Mouse (Mus musculus) left cerebral cortex, postnatal 25 days (tissue): ENCODE data around the gene Unc13b. TPM values are rescaled to one million over a fixed set of nuclear protein-coding genes. Genes with fewer than 3 reads are reported as not detected.
A peak's percentile ranks its signal among the peaks of the same experiment; 100 is the strongest.
"Not testable (repeated sequence)": the region's sequence is repeated elsewhere in the genome, so short reads cannot be mapped to it uniquely, and the experiment has no call there.

Experiments used
- DNase-seq, 2 experiments: peaks; one replicate each; pipeline ENCODE4 v3.0.0; 2022; ENCODE audit warnings: low spot score in 2 of 2, mixed read lengths in 1 of 2
- intact Hi-C: fragments of 180-260 bp; cut with DNase I; formaldehyde crosslinking; loops from one replicate; pipeline ENCODE4 v1.15.1; 2025
- total RNA-seq, 2 experiments: library from RNA; stranded (reverse); gene quantifications; 2 replicates each; pipeline ENCODE4 v1.2.3; 2021

Unc13b gene
- total RNA-seq, 2 experiments from 2014 or later: 56.7 to 60.5 TPM

DNA sequence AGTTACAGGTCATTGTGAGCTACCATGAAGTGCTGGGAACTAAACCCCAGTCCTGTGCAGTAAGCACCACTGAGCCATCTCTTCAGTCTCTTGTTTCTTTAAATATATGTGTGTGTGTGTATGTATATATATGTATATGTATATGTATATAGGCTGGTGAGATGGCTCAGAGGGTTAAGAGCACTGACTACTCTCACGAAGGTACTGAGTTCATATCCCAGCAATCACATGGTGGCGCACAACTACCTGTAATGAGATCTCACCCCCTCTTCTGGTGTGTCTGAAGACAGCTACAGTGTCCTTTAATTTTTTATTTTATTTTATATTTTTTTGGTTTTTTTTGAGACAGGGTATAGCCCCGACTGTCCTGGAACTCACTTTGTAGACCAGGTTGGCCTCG lies 6.7 kb downstream of the Unc13b start:
- intact Hi-C loops: no loop called here
- DNase-seq: no peak

DNA sequence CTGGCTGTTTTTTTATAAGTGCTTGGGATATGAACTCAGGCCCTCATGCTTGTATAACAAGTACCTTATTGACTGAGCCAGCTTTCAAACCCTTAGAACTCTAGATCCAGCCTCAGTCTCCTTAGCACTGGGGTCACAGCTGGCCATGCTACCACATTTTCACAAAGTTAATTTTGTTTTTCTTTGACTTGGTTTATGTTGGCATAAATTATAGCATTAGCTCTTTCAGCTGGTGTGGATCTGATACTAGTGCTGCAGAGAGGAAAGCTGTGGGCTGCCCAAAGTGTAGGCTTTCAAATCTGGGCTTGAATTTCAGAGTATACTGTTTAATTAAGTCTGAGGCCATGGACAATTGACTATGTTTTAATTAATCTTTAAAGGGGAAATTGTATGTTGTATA lies 16.2 kb downstream of the Unc13b start:
- DNase-seq: no peak
- intact Hi-C loops: no loop called here

DNA sequence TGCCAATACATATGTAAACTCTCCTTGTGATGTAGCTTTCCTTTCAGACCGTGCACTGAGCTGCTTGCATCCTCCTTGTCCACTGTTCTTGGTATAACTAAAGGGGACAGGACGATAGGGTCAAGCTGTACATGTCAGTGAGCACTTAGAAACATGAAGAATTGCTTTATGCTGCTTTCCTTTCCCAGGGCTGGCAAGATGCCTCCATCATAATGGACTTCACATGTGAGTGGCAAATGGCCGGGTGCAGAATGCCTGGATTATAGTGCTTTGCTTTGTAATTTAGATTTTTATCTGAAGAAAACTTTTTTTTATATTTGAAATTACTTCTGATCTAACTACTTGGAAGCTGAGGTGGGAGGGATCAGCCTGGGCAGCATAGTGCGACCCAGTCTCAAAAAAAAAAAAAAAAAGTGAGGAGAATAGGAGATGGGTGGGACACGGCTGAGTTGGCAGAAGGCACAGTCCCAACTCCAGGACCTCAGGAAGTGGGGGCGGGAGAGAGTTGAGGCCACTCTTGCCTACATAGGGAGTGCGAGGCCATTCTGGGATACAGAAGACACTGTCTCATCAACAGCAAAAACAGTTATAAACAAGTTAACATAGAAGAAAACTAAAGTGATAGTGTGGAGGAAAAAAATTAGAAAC lies 19.4 kb downstream of the Unc13b start:
- no peak for DNase-seq
- intact Hi-C loops: no loop called here

DNA sequence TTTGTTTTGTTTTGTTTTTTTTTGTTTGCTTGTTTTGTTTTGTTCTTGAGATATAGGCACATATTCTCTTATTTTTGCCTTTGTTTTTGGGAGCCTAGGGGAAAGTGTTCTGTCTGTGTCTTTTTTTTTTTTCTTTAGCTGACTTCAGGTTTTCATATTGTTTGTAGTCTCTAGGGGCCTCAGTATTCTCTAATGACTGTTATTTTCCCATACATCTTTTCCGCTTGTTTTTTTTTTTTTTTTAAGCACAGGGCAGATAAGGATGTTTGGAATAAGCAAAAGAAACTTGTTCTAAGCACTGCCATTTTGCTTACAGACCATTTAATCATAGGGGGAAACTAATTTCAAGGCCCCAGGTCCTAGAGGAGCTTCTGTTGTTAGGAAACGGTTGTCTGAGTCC lies 23.7 kb downstream of the Unc13b start:
- no peak for DNase-seq
- intact Hi-C loops: no loop called here

DNA sequence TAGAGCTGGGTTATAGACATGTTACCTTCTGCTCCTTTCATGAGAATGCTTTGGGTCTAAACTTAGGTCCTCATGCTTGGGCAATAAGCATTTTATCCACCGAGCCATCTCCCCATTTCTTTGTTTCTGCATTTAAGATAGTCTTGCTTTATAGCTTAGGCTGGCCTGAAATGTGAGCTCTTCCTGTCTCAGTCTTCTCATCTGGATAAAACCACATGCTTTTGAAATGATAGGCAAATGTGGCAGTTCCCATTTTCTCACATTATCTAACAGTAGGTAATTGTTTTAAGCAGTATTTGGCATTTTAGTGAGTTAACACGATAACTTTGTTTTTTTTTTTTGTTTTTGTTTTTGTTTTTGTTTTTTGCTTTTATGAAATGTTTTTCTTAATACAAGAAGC lies 31.2 kb downstream of the Unc13b start:
- no peak for DNase-seq
- intact Hi-C loops: no loop called here

DNA sequence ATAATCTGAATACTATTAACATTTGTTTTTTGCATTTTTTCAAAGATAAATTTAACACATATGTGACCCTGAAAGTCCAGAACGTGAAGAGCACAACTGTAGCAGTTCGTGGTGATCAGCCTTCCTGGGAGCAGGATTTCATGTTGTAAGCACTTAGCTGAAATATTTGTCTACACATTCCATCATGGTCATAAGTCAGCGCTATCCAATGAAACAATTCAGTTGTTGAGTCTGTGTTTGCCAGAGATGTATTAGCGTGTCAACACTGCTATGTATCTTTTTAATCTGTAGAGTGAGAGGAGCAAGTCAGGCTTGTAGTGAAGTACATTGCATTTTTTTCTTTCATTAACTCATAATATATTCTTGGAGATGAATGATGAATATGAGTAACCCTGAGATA lies 32.4 kb downstream of the Unc13b start:
- intact Hi-C loops: no loop called here
- DNase-seq: no peak

DNA sequence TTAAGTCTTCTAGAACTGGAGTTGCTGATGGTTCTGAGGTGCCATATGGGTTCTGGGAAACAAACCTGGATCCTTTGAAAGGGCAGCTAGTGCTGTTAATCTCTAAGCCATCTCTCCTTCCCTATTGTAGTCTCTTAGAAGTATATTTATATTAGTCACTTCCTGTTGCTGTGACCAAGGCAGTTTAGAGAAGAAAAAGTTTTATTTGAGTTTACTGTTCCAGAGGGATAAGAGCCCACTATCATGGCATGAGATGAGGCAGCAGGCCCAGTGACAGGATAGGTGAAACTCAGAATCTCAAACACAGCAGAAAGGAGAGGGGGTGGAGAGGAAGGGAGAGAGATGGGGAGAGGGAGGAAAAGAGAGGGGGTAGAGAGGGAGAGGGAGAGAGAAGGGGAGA lies 54.7 kb downstream of the Unc13b start:
- intact Hi-C loops: no loop called here
- DNase-seq: no peak

DNA sequence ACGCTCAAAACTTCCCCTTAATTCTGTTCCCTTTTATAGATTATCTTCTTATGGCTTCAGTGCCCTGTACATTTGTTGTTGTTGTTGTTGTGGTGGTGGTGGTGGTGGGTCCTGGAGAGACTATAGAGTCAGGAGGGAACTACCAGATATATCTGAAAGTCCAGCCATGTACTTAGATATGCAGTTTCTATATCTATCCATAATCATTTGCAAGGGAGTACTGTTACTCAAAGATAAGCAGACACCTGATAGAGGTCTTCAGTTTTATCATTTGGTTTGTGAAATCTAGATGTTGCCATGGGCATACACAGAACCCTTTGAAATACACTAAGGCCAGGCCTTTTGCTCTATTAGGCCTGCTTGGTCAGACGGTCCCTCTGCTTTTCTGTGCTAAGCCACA lies 55.8 kb downstream of the Unc13b start:
- intact Hi-C loops: no loop called here

DNA sequence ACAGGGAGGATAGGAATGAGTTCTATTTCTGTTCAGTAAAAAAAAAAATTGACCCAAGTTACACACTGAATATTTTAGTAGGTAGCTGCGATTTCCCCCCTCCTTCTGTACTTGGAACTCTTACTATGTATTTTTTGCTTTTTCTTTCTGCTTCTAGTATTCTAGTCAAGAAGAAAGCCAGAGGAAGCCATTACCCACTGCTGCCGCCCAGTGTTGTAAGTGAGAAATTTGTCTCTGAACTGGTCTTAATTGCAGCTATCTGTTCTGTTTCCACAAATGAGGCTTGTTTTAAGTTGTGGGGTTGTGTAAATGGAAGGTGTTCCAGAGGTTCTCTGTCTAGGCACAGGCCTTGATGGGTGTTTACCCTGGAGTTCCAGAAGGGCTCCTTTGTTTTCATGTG lies 56.2 kb downstream of the Unc13b start:
- intact Hi-C loops: loop anchor here (5.0 kb wide), 1 partner anchor 68 kb away; the partner anchor contains the start of gene Fam214b
- DNase-seq: peak; percentile 62 to 83

More for the DNA sequence above, 55.8 kb downstream of the Unc13b start:
- peak in 1 of 2 experiments; percentile 2 for DNase-seq

DNA sequence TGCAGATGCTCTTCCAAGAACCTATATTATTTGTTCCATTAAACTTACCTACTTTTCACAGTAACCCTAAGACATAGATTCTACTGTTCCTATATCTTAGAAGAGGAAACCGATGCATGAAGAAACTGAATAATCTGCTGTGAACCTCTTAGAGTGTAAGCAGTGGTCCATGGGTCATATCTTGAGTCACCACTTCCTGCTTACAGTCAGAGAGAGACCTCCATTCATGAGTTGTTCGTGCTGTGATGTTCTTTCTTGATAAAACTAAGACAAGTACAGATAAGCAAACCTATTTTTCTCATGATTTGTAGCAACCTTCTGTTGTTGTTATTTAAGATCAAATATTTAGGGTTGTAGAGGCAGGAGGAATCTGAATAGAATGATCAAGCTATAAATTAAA lies 57.5 kb downstream of the Unc13b start:
- intact Hi-C loops: loop anchor here (5.0 kb wide), 1 partner anchor 69 kb away; the partner anchor contains the start of gene Fam214b
- no peak for DNase-seq

DNA sequence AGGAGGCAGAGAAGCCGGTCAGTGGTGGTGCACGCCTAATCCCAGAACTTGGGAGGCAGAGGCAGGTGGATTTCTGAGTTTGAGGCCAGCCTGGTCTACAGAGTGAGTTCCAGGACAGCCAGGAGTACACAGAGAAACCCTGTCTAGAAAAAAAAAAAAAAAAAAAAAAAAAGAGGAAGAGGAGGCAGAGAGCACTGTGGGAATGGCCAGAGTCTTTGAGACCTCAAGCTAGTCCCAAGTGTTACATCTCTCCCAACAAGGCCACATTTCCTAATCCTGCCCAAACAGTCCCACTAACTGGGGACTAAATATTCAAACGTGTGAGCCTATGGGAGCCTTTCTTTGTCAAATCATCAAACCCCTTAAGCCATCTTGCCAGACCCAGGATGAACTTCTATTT lies 71.0 kb downstream of the Unc13b start:
- intact Hi-C loops: no loop called here
- DNase-seq: no peak

DNA sequence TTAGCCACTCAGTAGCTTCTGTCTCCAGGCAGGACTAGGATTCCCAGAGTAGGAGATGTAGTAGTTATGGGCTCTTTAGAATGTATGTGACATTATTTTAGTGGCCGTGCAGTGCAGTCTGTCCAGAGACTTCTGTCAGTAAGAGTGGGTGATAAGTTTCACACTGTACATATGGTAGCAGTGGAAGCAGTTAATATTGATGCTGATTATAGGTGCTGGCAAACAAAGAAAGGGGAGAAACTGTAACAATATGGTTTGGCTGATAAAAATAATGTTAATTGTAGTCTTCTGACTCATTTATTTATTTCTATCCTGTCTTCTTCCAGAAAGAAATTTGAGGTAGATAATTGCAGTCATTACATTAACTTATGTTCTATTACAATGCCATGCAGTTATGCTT lies 83.9 kb downstream of the Unc13b start:
- intact Hi-C loops: no loop called here
- DNase-seq: no peak

DNA sequence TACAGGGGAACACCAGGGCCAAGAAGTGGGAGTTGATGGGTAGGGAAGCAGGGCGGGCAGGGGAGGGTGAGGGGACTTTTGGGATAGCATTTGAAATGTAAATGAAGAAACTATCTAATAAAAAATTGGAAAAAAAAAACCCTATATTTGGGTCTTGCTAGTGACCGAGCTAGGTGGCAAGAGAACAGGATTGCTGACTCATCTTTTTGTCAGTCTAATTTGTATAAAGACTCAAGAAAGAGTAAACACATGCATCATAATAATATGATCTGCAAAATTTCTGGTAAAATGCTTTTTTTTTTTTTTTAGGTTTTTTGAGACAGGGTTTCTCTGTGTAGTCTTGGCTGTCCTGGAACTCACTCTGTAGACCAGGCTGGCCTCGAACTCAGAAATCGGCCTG lies 93.7 kb downstream of the Unc13b start:
- intact Hi-C loops, DNase-seq: not testable (repeated sequence)

DNA sequence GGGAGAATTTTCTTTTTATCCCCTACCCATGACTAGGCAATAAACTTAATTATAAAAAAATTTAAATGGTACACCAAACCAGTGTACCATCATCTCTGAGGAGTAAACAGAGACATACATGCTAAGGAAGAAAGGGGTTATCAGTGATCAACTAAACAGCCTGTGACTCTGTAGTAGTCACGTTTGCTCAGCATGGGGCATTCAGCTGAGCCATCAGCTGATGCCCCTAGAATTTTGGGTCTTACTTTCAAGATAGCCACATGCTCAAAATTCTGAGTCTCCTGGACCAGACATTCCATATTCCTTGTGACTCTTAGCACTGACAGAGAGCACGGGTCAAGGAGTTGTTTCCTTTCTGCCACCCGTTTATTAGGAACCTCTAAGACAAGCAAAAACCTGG lies 101.3 kb downstream of the Unc13b start:
- intact Hi-C loops: no loop called here
- DNase-seq: no peak

DNA sequence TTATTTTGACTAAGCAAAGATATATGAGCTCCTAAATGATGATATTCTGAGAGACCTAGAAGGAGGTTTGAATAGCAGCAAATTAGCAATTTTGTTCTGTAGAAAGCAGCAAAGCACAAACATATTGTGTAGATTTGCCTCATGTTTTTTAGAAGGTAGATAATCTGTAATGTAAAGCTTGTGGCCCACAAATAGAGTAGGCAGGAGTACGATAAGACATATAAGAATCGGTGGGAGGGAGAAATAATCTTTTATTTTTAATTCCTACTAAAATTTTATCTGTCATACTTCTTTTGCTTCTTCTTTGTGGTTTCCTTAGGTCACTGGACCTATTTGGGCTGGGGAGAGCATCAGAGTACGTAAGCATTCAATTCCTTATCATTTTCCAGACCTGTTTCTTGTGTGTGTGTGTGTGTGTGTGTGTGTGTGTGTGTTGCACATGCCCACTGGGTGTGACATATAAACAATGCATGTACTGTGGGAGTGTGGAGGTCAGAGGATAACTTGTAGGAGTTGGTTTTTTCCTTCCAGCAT lies 102.4 kb downstream of the Unc13b start:
- DNase-seq: no peak
- intact Hi-C loops: no loop called here

DNA sequence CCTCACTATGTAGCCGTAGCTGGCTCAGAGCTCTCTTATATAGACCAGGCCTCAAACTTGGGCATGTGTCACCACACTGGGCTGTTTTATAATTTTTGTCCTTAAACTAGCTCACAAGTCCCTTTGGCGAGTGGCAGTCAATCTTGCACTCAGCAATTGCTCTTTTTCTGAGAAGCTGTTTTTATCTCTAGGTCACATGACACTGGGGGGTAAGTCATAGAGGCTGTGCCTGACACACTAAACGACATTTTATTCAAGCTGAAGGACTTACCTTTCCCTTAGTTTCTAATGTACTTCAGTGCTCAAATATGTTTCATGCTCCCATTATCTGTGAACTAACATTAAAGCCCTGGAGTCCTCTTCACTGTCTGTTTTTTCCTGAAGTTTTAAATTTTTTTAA lies 104.5 kb downstream of the Unc13b start:
- DNase-seq: no peak
- intact Hi-C loops: no loop called here

DNA sequence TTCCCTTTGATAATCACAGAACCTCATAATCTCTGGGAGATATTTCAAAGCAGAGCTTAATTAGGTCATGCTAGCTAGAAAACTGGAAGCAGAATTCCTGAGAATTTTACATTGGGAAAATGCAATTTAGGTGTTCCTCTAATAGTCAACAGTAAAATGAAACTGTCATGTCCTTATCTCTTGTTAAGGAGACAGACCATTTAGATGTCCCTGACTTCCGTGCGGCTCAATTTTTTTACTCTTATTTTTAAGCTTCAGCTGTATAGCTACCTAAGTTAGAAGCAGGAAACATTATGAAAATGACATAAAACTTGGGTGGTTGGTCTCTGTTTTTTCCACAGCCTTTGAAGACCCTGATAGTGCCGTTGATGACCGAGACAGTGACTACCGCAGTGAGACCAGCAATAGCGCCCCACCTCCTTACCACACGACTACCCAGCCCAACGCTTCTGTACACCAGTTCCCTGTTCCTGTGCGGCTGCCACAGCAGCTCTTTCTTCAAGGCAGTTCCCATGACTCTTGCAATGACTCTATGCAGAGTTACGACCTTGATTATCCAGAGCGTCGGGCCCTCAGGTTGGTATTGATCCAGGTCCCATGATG lies 106.8 kb downstream of the Unc13b start:
- intact Hi-C loops: no loop called here
- DNase-seq: no peak

DNA sequence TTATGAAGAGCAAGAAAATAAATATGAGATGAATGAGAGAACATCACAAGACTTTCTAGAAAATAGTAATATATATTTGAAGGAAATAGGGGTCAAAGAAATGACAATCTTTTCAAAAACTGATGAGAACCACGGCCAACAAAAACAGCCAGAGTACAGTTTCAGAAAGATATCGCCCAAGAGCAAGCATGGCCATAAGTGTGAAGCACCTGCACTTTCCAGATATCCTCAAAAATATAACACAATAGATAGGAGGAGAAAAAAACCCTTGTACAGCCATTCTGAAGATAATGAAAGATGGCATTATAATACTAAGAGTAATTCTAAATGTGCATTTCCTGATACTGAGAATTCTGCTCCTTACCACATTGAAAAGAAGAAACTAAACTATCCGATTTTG lies 111.3 kb downstream of the Unc13b start:
- intact Hi-C loops: no loop called here
- DNase-seq: no peak

DNA sequence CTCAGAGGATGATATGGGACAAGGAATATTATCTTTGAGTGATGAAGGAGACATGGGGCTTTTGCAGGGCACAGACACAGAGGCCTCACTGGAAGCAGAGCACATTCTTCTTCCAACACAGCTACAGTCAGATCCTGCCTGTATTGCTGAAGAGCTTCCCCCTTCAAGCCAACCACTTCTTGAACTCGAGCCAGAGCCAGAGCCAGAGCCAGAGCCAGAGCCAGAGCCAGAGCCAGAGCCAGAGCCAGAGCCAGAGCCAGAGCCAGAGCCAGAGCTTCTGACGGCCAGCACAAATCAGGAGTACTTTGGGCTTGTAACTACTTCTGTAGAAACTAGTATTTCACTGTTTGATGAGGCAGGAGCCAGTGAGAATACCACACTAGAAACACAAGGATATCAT lies 118.4 kb downstream of the Unc13b start:
- intact Hi-C loops: no loop called here
- DNase-seq: peak in 1 of 2 experiments; percentile 17

DNA sequence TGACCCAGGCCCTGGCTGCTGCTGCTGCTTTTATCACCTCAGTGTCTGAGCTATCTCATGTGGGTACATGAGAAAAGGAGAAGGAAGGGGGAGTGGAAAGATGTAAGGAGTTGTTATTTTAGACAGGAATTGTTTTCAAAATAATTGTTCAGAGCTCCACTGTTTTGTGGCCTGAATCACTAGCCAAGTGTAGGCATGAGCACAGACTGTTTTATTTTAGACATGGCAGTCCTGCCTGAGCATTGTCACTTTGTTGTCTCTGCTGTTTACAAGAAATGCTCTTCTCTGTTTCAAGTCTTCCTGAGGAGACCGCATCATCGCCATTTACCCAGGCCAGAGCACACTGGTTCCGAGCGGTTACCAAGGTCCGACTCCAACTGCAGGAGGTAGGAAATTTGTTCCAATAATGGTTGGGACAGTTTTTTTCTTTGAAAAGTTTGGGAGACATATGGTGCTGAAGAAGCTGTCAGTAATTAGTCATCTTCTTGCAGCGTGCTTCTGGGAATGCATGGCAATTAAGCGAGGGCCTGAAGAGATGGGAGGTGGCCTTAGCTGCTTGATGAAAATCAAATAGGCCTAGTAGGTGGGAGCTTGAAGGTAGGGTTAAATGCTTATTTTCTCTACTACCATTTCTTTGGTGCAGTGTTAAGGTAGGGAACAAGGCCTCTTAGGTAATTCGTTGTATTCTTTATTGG lies 123.9 kb downstream of the Unc13b start:
- intact Hi-C loops: loop anchor here (1.0 kb wide), 1 partner anchor 25 kb away; no protein-coding TSS in a partner anchor
- DNase-seq: peak in 1 of 2 experiments; percentile 75

DNA sequence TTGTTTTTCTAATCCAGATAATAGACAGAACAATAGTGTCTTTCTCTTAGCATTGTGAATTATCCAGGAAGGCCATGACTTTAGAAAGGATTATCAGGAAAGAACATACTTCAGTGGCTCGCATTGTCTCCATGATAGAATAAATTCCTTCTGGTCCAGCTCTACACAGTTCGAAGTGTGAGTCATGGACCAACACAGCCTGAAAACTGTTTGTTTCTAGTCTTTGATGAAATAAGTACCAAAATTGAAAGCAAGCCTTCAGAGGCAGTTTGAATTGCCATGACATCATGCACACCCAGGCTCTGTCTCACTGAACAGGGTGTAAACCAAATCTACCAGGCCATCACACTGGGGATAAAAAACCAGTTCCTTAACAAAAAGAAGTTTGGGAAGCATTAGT lies 128.7 kb downstream of the Unc13b start:
- intact Hi-C loops: no loop called here
- DNase-seq: peak in 1 of 2 experiments; percentile 28
